Mouse (Mus musculus) lung, adult 2 months (tissue): ENCODE results near the gene Ascc1. TPM values are rescaled to one million over a fixed set of nuclear protein-coding genes. Genes with fewer than 3 reads are reported as not detected.

Experiments used
- DNase-seq: peaks from one replicate; pipeline ENCODE4 v3.0.0; 2022
- H3K4me1 ChIP-seq: fragments of 200-500 bp; 2 replicates; pipeline ENCODE4 v1.6.1; 2011; ENCODE audit warnings: low read length; ENCODE audit not compliant: control insufficient read depth, insufficient read depth
- H3K4me3 ChIP-seq: fragments of 200-500 bp; replicated peaks from 2 replicates; pipeline ENCODE3; 2011; ENCODE audit warnings: low read depth, mild to moderate bottlenecking, control low read depth, low read length; ENCODE audit errors: extremely low read depth
- CTCF ChIP-seq: fragments of 200-500 bp; IDR thresholded peaks from 2 replicates; pipeline ENCODE4 v1.5.1; 2011; ENCODE audit warnings: mild to moderate bottlenecking, low read length, control low read depth; ENCODE audit not compliant: insufficient read depth
- POLR2A ChIP-seq: fragments of 200-500 bp; IDR thresholded peaks from 2 replicates; pipeline ENCODE4 v1.6.1; 2011; ENCODE audit warnings: low read depth, mild to moderate bottlenecking, control low read depth, low read length, borderline replicate concordance; ENCODE audit errors: extremely low read depth
- WGBS: fragments of 180-500 bp; shearing (Covaris S2); methylation state at CpG from one replicate; pipeline ENCODE4 v1.1.7; 2018; 5-methylcytosine and 5-hydroxymethylcytosine counted together
- polyA plus RNA-seq: library from polyadenylated mRNA; depleted of rRNA; stranded (reverse); fragments of >200 nt; gene quantifications from 2 replicates; pipeline ENCODE4 v1.2.3, GENCODE M21; 2012

The Ascc1 gene
- polyA plus RNA-seq, 1 experiment: 29.5 TPM

DNA sequence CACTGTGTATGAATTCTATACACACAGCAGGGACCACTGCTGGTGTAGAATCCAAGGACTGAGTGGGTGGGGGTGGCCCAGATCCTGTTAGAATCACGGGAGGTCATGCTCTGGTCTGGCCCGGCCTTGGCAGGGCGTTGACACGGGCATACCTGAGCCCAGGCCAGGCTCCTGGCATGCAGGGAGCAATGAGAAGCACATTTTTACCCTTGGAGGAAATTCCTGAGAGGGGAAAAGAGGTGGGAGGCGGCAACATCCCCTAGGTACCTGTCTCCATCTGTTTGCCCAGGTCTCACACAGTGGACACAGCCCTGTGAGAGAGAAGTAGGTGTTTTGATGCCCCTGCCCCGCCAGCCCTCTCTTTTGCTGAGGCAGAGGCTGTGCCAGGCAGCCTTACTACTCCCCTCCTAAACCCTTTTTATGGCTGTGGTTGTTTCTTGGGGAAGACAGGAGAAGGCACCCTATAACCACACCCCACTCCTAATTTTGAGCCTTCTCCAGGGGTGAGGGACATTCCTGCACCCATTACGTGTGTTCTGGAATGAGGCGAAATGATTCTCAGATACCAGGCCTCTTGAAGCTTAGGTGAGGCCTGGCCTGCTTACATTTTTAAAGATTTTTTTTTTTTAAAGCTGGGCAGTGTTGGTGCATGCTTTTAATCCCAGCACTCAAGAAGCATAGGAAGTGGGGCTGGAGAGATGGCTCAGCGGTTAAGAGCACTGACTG lies 111.5 kb downstream of the Ascc1 start:
- 83% methylated on average over 9 of the region's 9 CpGs for WGBS

DNA sequence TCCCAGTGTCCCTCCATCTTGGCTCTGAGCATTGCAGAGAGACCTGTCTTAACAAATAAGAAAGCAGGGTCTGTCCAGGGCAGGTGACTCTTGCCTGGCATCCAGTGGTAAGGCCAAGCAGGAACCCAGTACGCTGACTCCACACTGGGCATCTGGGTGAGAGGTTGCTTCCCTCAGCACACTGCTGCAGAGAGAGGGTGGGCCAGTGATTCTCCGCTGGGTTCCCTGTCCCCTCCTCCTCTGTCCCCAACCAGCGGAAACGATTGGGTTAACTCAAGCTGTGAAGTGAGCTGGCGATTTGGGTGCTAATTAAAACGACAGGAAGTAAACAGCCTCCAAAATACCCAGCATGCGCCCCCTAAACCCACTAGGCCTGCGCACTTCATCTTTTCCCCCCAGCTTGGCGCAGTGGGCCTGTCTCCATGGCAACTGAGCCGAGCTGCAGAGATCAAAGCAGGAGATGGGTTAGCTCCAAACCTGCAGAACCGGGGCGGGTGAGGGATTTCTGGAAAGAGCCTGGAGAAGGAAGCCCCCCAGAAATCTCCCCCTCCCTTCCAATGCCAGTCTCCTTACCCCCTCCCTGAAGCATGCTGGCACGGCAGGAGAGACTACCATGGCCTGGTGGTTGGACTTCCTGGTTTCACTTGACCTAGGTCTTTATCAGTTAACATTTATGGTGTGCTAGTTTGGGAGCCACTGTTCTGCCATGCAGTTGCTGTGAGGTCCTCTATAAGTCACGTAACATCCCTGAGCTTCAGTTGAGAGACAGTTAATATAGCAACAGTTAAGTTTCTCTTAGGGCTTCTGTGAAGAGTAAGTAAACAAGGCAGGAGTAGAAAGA lies 113.0 kb downstream of the Ascc1 start:
- no peak for DNase-seq
- 28% methylated on average over 14 of the region's 14 CpGs for WGBS
- Histone ChIP-seq H3K4me3 (no peak overlapping the region), H3K4me1 (no peaks in the 10 kb centered on the region)
- TF ChIP-seq CTCF (no peak), POLR2A (no peak)

More for the DNA sequence above, 111.5 kb downstream of the Ascc1 start:
- Histone ChIP-seq H3K4me3 (no peak overlapping the region), H3K4me1 (no peaks in the 10 kb centered on the region)
- peak; percentile 33 for DNase-seq
- TF ChIP-seq CTCF (no peak), POLR2A (no peak)

DNA sequence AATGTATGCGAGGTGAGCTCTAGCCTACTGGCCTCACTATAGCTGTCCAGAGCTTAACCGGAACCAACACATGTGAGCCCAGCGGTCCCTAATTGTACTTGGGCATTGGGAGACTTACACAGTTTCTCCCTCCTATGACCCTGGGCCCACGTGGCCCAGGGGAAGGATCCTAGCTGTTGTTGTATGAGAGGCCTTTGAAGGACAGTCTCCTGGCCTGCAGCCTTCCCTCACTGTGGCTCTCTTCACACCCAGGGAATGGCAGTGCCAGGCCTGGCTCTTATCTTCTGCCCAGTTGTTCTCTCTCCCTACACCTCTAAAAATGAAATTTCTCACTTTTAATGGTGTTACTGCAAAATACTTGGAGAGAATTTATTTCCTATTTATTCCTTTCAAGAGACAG lies 114.4 kb downstream of the Ascc1 start:
- Histone ChIP-seq H3K4me1 (no peaks in the 10 kb centered on the region), H3K4me3 (no peak overlapping the region)
- WGBS: 58% methylated on average over 4 of the region's 4 CpGs
- no peak for TF ChIP-seq CTCF
- TF ChIP-seq POLR2A: no peak
- DNase-seq: no peak

DNA sequence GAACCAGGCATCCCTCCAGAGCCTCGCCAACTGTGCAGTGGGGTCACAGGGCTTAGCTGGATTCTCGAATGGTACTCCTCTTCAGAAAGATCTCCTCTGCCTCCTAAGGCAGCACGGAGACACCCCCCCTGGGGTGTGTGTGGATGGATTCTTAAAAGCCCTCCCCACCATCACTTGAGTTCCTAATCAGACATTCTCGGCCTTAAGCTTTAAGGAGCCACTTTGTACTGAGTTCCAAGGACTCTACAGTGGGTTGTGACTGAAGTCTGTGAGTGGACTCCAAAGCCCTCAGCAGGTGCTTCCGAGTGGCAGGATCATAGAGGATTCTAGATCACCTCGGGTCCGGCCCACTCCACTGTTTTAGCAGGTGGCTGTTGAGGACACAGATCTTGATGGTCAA lies 115.9 kb downstream of the Ascc1 start:
- 64% methylated on average over 7 of the region's 7 CpGs for WGBS
- DNase-seq: no peak
- Histone ChIP-seq H3K4me1 (no peaks in the 10 kb centered on the region), H3K4me3 (no peak overlapping the region)
- TF ChIP-seq CTCF: no peak
- TF ChIP-seq POLR2A: no peak

DNA sequence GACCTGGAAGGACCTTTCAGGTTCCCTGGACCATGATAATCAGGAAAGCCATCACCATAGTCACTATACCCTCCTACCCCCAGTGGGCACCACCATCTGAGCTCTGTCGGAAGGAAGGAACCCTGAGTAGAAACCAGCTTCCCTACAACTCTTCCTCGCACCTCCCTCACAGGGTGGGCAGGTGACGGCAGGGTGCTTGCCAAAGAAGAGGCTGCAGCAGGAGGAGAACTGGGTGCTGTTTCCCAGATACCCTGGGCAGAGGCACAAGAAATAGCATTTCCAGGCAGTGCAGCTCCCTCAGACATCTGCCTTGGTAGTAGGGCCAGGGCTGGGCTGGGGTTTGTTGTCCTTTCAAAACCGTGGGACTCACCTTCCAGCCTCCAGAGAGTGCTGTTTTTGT lies 118.0 kb downstream of the Ascc1 start:
- TF ChIP-seq POLR2A: no peak
- no peak for TF ChIP-seq CTCF
- 76% methylated on average over 4 of the region's 4 CpGs for WGBS
- Histone ChIP-seq H3K4me1 (no peaks in the 10 kb centered on the region), H3K4me3 (no peak overlapping the region)
- no peak for DNase-seq

DNA sequence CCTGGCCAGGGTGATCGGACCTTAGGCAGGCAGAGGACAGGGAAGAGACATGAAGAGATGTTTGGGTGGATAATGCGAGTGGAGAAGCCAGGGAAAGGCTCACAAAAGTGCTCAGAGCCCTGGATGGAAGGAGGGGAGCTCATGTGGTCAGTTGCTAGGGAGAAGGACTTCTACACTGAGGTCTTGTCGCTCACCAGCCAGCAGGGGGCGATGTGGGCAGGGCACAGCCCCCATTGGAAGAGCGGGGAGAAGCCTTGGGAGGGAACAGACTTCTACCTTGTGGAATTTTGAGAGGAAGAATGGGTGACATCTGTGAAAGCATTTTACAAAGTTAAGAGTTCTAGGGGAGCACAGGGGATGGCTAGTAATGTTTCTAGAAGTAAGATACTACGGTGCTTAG lies 121.5 kb downstream of the Ascc1 start:
- TF ChIP-seq CTCF (peak; percentile 61), POLR2A (no peak)
- Histone ChIP-seq H3K4me3 (no peak overlapping the region), H3K4me1 (no peaks in the 10 kb centered on the region)
- WGBS: 65% methylated on average over 6 of the region's 6 CpGs
- no peak for DNase-seq

DNA sequence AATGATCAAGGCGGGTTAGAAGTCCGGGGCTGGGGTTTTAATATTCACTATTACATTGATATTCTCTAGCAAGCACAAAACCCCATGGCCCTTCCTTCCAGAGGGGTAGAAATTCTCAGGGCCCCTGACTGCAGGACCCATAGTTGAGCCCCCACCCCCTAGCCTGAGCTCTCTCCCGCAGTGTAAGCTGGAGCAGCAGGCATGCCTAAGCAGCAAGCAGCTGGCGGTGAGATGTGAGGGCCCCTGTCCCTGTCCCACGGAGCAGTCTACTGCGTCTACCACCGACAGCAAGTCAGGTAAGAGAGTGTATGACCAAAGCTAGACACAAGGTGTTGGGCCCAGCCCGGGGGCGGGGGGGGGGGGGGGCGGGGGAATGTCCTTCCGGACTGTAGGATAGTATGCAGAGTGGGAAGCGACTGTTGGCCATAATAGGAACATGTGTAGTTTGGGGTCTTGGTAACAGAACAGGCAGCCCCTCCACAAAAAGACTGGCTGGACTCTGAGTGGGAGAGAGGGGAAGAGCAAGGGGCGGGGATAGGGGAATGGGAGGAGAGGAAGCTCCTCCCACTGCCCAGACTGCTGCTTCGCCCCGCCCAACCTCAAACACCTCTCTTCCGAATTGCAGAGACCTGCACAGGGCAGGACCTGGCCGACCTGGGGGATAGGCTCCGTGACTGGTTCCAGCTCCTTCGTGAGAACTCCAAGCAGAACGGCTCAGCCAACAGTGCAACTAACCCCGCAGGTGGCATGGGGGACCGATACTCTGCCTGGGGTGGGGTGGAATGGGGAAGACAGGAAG lies 123.1 kb downstream of the Ascc1 start:
- H3K4me3 ChIP-seq: no peak overlapping the region
- no peak for DNase-seq
- 31% methylated on average over 22 of the region's 22 CpGs for WGBS
- no peaks in the 10 kb centered on the region for H3K4me1 ChIP-seq
- TF ChIP-seq CTCF (no peak), POLR2A (no peak)

DNA sequence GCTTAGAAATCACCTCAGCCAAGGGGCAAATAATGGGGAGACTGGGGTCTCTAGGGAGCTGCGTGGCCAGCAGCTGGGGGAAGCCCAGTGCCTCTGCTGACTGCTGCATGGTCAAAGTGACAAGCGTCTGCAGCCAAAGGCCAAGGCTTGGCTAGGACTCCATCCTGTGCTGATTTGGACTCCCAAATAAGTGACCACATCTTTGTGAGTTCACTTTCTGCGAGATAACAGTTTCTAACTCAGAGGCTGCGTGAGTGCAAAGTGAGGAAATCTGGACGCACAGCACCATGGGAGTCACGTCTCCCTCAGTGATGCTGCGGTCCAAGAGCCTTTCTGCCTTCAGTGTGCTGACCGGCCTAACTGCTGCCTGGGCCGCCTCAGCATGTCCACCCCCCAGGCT lies 125.7 kb downstream of the Ascc1 start:
- Histone ChIP-seq H3K4me1 (no peaks in the 10 kb centered on the region), H3K4me3 (no peak overlapping the region)
- 83% methylated on average over 9 of the region's 9 CpGs for WGBS
- TF ChIP-seq POLR2A (no peak), CTCF (no peak)
- no peak for DNase-seq

DNA sequence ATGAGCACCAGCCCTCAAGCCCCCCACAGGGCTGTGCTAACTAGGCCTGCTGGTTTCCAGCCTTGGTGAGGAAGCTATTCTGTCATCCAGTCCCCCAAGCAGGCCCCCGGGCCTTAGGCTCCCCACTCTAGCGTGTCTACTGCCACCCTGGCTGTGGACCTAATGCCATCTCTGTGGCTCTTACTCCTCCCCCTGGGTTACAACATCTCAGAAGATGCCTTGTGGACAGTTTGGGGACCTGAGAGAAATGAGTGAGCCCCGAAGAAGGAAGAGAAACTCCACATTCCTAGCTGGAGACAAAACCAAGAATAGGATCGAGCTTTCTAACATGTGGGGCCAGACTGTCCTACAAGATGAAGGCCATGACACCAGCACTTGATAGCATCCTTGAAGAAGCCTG lies 127.9 kb downstream of the Ascc1 start:
- WGBS: 73% methylated on average over 4 of the region's 4 CpGs
- DNase-seq: no peak
- TF ChIP-seq POLR2A: no peak
- Histone ChIP-seq H3K4me1 (no peaks in the 10 kb centered on the region), H3K4me3 (no peak overlapping the region)

DNA sequence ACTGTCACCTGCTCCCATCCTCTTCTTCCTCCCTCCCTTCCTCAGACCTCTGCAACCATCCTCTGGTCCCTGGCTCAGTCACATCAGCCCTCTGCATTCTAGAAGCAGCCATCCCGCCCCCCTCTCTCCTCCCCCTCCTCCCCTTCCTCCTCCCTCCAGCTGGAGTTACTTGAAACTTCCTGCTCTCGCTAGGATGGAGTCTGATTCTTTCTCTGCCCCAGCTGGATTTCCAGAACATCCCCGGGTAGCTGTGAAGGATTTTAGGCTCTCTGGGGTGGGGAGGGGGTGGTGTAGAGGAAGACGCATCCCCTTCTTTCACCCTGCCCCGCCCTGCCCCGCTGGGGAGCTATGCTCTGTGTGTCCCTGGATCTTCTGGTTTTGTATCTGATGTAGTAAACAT lies 130.9 kb downstream of the Ascc1 start:
- WGBS: 35% methylated on average over 6 of the region's 6 CpGs
- no peak for TF ChIP-seq POLR2A
- TF ChIP-seq CTCF: no peak
- no peaks in the 10 kb centered on the region for H3K4me1 ChIP-seq
- H3K4me3 ChIP-seq: no peak overlapping the region
- DNase-seq: no peak
